13 mouse cellular contexts compared by ENCODE assay signal in genomic region chr9:9899070-9899469, GRCm38 (mm10).
A peak's percentile ranks its signal among the peaks of the same experiment; 100 is the strongest.
DNase-seq lines count a peak whose midpoint lies in the region; ATAC-seq and TF ChIP-seq lines count a peak whose summit lies in the region.
"Had no signal": no experiment of that assay in that cellular context is flagged by ENCODE, and none has a peak within 500 bp of the region (broad histone marks: within the 10 kb centered on the region; RNA-seq: fewer than 3 reads in every experiment).

No protein-coding gene starts in this region.

- peak; percentile 83 for ATAC-seq in cerebellum, adult (ENCODE audit: insufficient number of reproducible peaks, low FRiP score, low TSS enrichment)
- no peak for ATAC-seq in lung, postnatal 0 days
- ATAC-seq in liver, embryonic 11.5 days (replicated peaks; ENCODE audit: low FRiP score): no peak
- ATAC-seq: intestine, embryonic 16.5 days had no signal

- no peak overlapping the region for H3K27ac ChIP-seq in lung, postnatal 0 days (ENCODE audit: low read length)
- no peak overlapping the region for H3K27ac ChIP-seq in liver, embryonic 11.5 days (ENCODE audit: low read depth, low read length)
- H3K27ac ChIP-seq: liver, embryonic 15.5 days; neural tube, embryonic 12.5 days had no signal

- no peak overlapping the region for H3K9ac ChIP-seq in lung, postnatal 0 days (replicated peaks; ENCODE audit: low read depth)
- no peak overlapping the region for H3K9ac ChIP-seq in liver, embryonic 11.5 days (ENCODE audit: low read depth, low read length)
- H3K9ac ChIP-seq: liver, embryonic 15.5 days; neural tube, embryonic 12.5 days had no signal

- intact Hi-C loops in left cerebral cortex, postnatal 14 days (cut with DNase I): no loop called here

- H3K27me3 ChIP-seq in lung, postnatal 0 days (replicated peaks; ENCODE audit: insufficient read depth, low read length): no peaks in the 10 kb centered on the region
- H3K27me3 ChIP-seq in liver, embryonic 11.5 days (replicated peaks; ENCODE audit: control insufficient read depth, insufficient read depth, low read length): no peaks in the 10 kb centered on the region
- H3K27me3 ChIP-seq: liver, embryonic 15.5 days; neural tube, embryonic 12.5 days had no signal

- no peaks in the 10 kb centered on the region for H3K4me1 ChIP-seq in lung, postnatal 0 days (ENCODE audit: insufficient read depth, low read depth, low read length)
- no peaks in the 10 kb centered on the region for H3K4me1 ChIP-seq in liver, embryonic 11.5 days (replicated peaks; ENCODE audit: control insufficient read depth, insufficient read depth, low read length)
- H3K4me1 ChIP-seq: liver, embryonic 15.5 days; neural tube, embryonic 12.5 days had no signal

- no peak for TF ChIP-seq EP300 in lung, postnatal 0 days (IDR thresholded peaks at IDR 0.05)

- no peaks in the 10 kb centered on the region for H3K36me3 ChIP-seq in lung, postnatal 0 days (ENCODE audit: insufficient read depth, low read length)
- no peaks in the 10 kb centered on the region for H3K36me3 ChIP-seq in liver, embryonic 11.5 days (ENCODE audit: control insufficient read depth, insufficient read depth, low read length)
- H3K36me3 ChIP-seq: liver, embryonic 15.5 days; neural tube, embryonic 12.5 days had no signal

- WGBS in lung, postnatal 0 days: 53% methylated on average over 5 of the region's 5 CpGs
- WGBS in liver, embryonic 11.5 days: 62% methylated on average over 5 of the region's 5 CpGs

- H3K4me2 ChIP-seq in lung, postnatal 0 days (replicated peaks; ENCODE audit: low read depth, low read length): no peak overlapping the region
- no peak overlapping the region for H3K4me2 ChIP-seq in liver, embryonic 11.5 days
- H3K4me2 ChIP-seq: liver, embryonic 15.5 days; neural tube, embryonic 12.5 days had no signal

- DNase-seq in brain, adult 2 months (ENCODE audit: low read depth, low spot score): peak; percentile 91
- peak; percentile 22 to 30 for DNase-seq in frontal cortex, postnatal 14 days (ENCODE audit: low spot score in 2 of 2)
- peak; percentile 67 to 75 for DNase-seq in left cerebral cortex, postnatal 14 days (ENCODE audit: low spot score in 2 of 2)
- DNase-seq in lung, postnatal 0 days (ENCODE audit: low spot score): no peak
- no peak for DNase-seq in urinary bladder, postnatal 10 days (ENCODE audit: low spot score)
- no peak for DNase-seq in liver, embryonic 11.5 days (ENCODE audit: low spot score)
- DNase-seq in urinary bladder, postnatal 36 days (ENCODE audit: low spot score in 2 of 2): no peak
- DNase-seq: gastrocnemius, postnatal 14 days; thymus, postnatal 14 days had no signal

- H3K9me3 ChIP-seq in lung, postnatal 0 days (ENCODE audit: low read length): no peaks in the 10 kb centered on the region
- H3K9me3 ChIP-seq in liver, embryonic 11.5 days (ENCODE audit: control insufficient read depth, low read length): no peaks in the 10 kb centered on the region
- H3K9me3 ChIP-seq: liver, embryonic 15.5 days; neural tube, embryonic 12.5 days had no signal

- H3K4me3 ChIP-seq in lung, postnatal 0 days (ENCODE audit: low read depth, low read length): no peak overlapping the region
- no peak overlapping the region for H3K4me3 ChIP-seq in liver, embryonic 11.5 days (ENCODE audit: low read depth, low read length)
- H3K4me3 ChIP-seq: liver, embryonic 15.5 days; neural tube, embryonic 12.5 days had no signal

- TF ChIP-seq CTCF in lung, postnatal 0 days (IDR thresholded peaks at IDR 0.05): no peak

Comparison
In these comparisons a context has a peak if more than half of its experiments do, and no peak if none do; other contexts are left out.
1. DNase-seq: peak in brain, adult 2 months (single experiment), frontal cortex, postnatal 14 days (2 of 2) and left cerebral cortex, postnatal 14 days (2 of 2); none in lung, postnatal 0 days (single experiment), urinary bladder, postnatal 10 days (single experiment), liver, embryonic 11.5 days (single experiment) and urinary bladder, postnatal 36 days (0 of 2).